Mouse (Mus musculus) E14TG2a.4 (cell line): ENCODE measurements at regions not wholly inside any gene's neighbourhood (a gene's known extent, or its start where the extent isn't known, plus 50 kb on each side); places are given as distances from the start of the nearest gene placed in this dataset.

Experiments used
- CTCF ChIP-seq: conservative IDR thresholded peaks from 2 replicates; pipeline ENCODE4 v1.5.1; 2014; ENCODE audit warnings: low read length
- NANOG ChIP-seq: IDR thresholded peaks from 2 replicates; pipeline ENCODE4 v1.6.1; 2014; ENCODE audit warnings: borderline replicate concordance, low read length, mixed read lengths

GRCm38 (mm10) chr7:37364221-37364620 lies 409.2 kb downstream of the Zfp536 start:
- no peak for TF ChIP-seq CTCF
- no peak for TF ChIP-seq NANOG
